Mouse (Mus musculus) R1 (cell line): ENCODE results near the gene Tpst2.
A peak's percentile ranks its signal among the peaks of the same experiment; 100 is the strongest.

Source experiments
- DNase-seq: peaks from one replicate; pipeline ENCODE4 v3.0.0-alpha.2; 2018; ENCODE audit warnings: low read depth, low spot score

The Tpst2 gene

DNA sequence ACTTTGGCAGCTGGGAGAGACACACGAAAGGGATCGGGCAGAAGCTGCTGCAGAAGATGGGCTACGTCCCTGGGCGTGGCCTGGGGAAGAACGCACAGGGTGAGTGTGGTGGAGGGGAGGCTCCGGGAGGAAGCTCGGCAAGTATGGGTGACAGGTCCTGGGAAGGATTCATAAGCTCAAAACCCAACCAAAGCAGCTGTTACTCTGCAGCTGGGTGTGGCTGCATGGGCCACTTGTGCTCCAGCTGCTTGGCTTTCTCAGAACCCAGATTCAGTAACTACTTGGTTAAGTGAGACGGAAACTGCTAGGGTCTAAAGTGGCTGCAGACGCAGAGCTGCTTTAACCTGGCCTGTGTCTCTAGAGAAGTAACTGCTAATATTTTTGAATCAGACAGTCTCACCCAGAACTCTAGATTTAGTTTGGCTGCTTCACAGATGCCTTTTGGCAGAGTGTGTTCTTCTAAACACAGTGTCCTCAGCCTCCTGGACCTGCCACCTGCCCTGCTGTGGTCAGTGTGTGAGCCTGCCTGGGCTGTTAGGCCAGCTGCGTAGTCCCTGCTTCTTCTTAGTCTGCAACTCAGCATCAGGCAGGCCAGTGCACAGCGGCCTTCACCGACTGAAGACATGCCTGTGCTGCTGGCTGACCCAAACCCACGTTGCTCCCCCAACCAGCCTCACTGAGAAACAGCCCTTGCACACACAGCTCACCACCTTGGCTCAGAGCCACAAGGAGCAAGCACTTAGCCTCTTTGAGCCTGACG is 53.5 kb downstream of the Tpst2 start:
- DNase-seq, result no peak

DNA sequence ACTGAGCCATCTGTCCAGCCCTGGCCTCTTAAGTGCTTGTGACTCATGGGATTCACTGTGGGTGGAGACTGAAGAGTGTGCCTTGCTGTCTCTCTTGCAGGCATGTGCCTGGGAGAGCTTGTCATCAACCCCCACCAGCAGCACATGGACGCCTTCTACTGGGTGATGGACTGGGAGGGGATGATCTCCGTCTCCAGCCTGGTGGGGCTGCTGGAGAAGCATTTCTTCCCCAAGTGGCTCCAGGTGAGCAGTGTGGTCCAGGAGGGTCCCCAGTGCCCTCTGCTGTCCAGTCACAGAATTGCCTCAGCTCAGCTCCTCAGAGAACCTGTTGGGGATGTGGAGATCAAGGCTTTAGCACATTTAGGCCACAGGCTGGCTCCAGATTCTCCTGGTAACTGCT is 59.0 kb downstream of the Tpst2 start:
- DNase-seq, result peak; percentile 59

DNA sequence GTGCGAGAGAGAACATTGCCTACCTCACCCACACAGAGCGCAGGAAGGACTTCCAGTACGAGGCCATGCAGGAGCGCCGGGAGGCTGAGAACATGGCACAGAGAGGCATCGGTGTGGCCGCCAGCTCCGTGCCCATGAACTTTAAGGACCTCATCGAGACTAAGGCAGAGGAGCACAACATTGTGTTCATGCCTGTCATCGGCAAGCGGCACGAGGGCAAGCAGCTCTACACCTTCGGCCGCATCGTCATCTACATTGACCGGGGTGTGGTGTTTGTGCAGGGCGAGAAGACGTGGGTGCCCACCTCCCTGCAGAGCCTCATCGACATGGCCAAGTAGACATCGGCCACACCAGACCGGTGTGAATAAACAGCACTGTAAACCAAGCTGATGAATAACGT is 60.5 kb downstream of the Tpst2 start:
- DNase-seq, result no peak

DNA sequence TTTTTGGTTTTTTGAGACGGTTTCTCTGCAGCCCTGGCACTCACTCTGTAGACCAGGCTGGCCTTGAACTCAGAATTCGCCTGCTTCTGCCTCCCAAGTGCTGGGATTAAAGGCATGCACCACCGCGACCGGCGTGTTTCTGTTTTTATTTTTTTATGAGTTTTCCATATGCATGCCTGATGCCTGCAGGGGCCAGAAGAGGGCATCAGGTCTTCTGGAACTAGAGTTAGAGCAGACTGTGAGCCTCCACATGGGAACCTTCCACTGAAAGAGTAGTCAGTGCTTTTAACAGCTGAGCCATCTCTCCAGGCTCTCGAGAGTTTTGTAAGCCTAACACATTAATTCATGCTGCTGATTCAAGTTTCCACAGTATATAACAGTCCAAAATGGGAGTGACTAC is 62.7 kb downstream of the Tpst2 start:
- DNase-seq, result no peak

GRCm38 (mm10) chr5:112342463-112343204 is 66.1 kb downstream of the Tpst2 start, which contains the start of the genes Srrd and Hps4:
Srrd (minus strand) TSS chr5:112343040.
Hps4 (plus strand) TSS chr5:112343083.
- DNase-seq, result peak; percentile 79

DNA sequence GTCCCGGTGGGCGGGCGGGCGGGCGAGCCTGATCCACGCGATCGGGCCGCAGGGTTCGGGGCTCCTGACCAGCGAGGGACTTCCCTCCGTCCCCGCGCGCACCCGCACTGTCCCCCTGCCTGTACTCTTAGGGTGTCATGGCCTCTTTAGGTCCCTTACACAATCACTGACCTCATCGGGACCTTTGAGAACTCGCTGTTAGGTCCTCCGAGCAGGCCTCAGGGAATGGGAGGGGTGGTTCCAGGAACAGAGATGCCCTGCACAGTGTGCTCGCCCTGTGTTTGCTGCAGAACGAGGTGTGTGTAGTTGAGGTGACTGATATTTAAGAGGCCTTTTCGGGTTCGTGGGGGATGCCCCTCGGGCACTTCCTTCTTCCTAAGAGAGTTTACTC is 66.7 kb downstream of the Tpst2 start:
- peak; percentile 53 for DNase-seq

GRCm38 (mm10) chr5:112344092-112344960 is 67.8 kb downstream of the Tpst2 start:
- no peak for DNase-seq

- DNase-seq, result no peak
These were observed 69.9 kb downstream of the Tpst2 start for GRCm38 (mm10) chr5:112346211-112346965.

DNA sequence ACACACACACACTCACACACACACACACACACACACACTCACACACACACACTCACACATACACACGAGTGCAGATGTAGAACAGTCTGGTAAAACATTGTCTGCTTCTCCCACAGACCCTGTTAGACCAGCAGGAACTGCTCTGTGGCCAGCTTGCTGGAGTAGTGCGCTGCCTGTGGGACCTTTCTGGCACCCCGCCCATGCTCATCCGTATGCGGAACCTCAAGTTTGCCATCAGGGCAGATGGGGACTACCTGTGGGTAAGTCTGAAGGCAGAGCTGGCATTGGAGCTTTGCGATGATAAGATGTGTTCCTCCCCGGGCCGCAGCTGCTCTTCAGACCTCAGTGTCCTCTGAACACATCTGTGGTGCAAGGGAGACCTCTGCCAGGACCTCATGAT is 72.7 kb downstream of the Tpst2 start:
- DNase-seq, result no peak

- DNase-seq, result no peak
These were observed 79.0 kb downstream of the Tpst2 start for GRCm38 (mm10) chr5:112355493-112355892.

GRCm38 (mm10) chr5:112355910-112356309 is 79.4 kb downstream of the Tpst2 start, which contains the start of gene Gm6583:
Gm6583 (minus strand) TSS chr5:112356033.
- peak; percentile 55 for DNase-seq

DNA sequence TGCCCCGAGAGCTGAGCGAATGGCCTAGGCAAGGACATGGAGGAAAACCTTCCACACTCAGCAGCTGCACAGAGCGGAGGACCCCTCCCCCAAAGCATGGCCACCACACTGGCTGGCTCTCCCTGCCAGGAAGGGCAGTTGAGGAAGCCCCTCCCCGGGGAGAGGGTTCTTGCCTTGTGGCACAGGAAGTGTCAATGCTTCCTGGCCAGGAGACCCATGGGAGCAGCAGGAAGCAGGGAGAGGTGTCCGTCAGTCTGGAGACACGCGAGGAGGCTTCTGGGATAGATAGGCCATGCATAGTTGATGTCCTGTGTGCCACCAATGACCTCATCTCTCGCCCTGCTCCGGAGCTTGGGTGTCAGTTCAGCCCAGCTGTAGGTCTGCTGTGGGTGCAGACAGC is 79.8 kb downstream of the Tpst2 start:
- no peak for DNase-seq

DNA sequence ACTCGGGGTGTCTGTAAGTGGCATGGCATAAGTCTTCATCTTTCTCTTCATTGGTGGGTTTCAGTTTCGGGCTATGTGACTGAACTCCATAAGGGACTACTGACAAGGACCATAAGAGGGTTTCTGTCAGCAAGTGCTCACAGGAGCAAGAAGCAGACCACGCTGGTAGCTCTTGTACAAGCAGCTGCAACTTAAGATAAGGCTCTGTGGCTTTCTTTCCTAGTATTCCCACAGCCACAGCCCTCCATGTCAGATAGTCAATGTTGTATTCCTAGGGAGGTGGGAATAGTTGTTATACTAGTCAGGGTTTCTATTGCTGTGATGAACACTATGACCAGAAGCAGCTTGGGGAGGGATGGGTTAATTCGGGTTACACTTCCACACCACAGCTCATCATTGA is 83.0 kb downstream of the Tpst2 start:
- DNase-seq, result no peak

GRCm38 (mm10) chr5:112360077-112360476 is 83.6 kb downstream of the Tpst2 start:
- DNase-seq, result no peak

DNA sequence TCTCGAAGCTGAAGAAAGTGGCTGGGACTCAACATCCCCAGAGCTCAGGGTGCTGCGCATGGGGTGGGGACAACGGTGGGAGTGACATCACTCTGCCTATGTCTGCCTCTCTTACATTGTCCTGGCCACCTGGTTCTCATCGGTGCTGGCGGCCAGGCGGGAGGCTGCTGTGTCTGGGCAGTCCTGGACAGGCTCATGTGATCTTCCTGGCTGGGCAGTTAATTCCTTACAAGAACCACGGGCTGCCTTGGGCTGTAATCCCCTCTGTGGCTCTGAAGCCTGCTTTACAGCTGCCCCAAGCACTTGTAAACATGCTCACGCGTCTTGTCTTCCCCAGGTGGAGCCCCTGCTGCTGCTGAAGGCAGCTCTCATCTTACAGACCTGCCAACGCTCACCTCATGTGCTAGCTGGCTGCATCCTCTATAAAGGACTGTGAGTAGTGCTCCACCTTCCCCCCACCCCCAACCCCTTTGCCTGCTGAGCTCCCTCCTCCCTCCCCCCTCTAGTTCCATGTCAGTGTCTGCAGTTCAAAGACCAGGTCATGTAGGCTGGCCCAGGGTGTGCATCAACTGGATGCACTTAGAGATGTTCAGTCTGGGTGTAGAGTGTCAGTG is 87.8 kb downstream of the Tpst2 start:
- DNase-seq, result no peak
